Mouse (Mus musculus) 3134 (cell line): ENCODE data around the gene Grsf1.

Source experiments
- DNase-seq: peaks from one replicate; pipeline ENCODE4 v3.0.0-alpha.2; 2011; ENCODE audit warnings: low spot score; ENCODE audit not compliant: insufficient read length; ENCODE audit errors: extremely low read depth

Grsf1 gene

GRCm38 (mm10) chr5:88632463-88632862 lies 43.5 kb downstream of the Grsf1 start:
- DNase-seq = no peak

- no peak for DNase-seq
Observed at GRCm38 (mm10) chr5:88631545-88631944, 44.4 kb downstream of the Grsf1 start.

- DNase-seq = peak; percentile 15
Observed at GRCm38 (mm10) chr5:88630883-88631282, 45.1 kb downstream of the Grsf1 start.

- DNase-seq = no peak
Observed at GRCm38 (mm10) chr5:88629987-88630386, 46.0 kb downstream of the Grsf1 start.

- DNase-seq = no peak
Observed at GRCm38 (mm10) chr5:88629125-88629524, 46.8 kb downstream of the Grsf1 start.

GRCm38 (mm10) chr5:88627545-88627944 lies 48.4 kb downstream of the Grsf1 start:
- no peak for DNase-seq

GRCm38 (mm10) chr5:88616988-88617387 lies 59.0 kb downstream of the Grsf1 start:
- no peak for DNase-seq

- DNase-seq = no peak
Observed at GRCm38 (mm10) chr5:88614129-88614528, 61.8 kb downstream of the Grsf1 start.
